Mouse (Mus musculus) forebrain, embryonic 14.5 days (tissue): ENCODE results near the gene Myrf. TPM values are rescaled to one million over a fixed set of nuclear protein-coding genes. Genes with fewer than 3 reads are reported as not detected.

Experiments used
- ATAC-seq: fragments of 200-750 bp; cut with Nextera tagmentation; 2 replicates; pipeline ENCODE4 v1.8.0; 2017; ENCODE audit warnings: mild to moderate bottlenecking, moderate library complexity
- DNase-seq: peaks from one replicate; pipeline ENCODE4 v3.0.0-alpha.2; 2015; ENCODE audit warnings: low spot score
- H3K27ac ChIP-seq: fragments of 300-500 bp; sonication (generic); 2 replicates; pipeline ENCODE4 v1.5.1; 2014; ENCODE audit warnings: low read depth, mild to moderate bottlenecking, control low read depth, low read length, moderate library complexity
- H3K27me3 ChIP-seq: fragments of 300-500 bp; sonication (generic); replicated peaks from 2 replicates; pipeline ENCODE4 v1.6.1; 2014; ENCODE audit warnings: low read length, control low read depth, mixed read lengths; ENCODE audit not compliant: control insufficient read depth, insufficient read depth
- H3K36me3 ChIP-seq: fragments of 300-500 bp; sonication (generic); 2 replicates; pipeline ENCODE4 v1.6.1; 2014; ENCODE audit warnings: low read length, control low read depth; ENCODE audit not compliant: control insufficient read depth, insufficient read depth
- H3K4me1 ChIP-seq: fragments of 300-500 bp; sonication (generic); 2 replicates; pipeline ENCODE4 v1.6.1; 2014; ENCODE audit warnings: antibody characterized with exemption, low read length, control low read depth; ENCODE audit not compliant: control insufficient read depth, insufficient read depth
- H3K4me2 ChIP-seq: fragments of 300-500 bp; sonication (generic); 2 replicates; pipeline ENCODE4 v1.6.1; 2014; ENCODE audit warnings: mild to moderate bottlenecking, control low read depth, low read length
- H3K4me3 ChIP-seq: fragments of 300-500 bp; sonication (generic); 2 replicates; pipeline ENCODE4 v1.5.1; 2014; ENCODE audit warnings: low read depth, low read length, control low read depth
- H3K9ac ChIP-seq: fragments of 300-500 bp; sonication (generic); 2 replicates; pipeline ENCODE4 v1.6.1; 2014; ENCODE audit warnings: mild to moderate bottlenecking, low read length, control low read depth, moderate library complexity
- H3K9me3 ChIP-seq: fragments of 300-500 bp; sonication (generic); replicated peaks from 2 replicates; pipeline ENCODE4 v1.6.1; 2016; ENCODE audit warnings: low read length, control low read depth, mixed read lengths; ENCODE audit not compliant: control insufficient read depth
- WGBS: fragments of 180-500 bp; shearing (Covaris S2); extraction: QIAGEN DNeasy Blood & Tissue Kit; methylation state at CpG from one replicate; pipeline ENCODE4 v1.1.7; 2014; 5-methylcytosine and 5-hydroxymethylcytosine counted together
- polyA plus RNA-seq: library from polyadenylated mRNA; unstranded; fragments of >200 nt; fragmentation: Nextera tagmentation; extraction: Ambion mirVana; gene quantifications from 2 replicates; pipeline ENCODE4 v1.2.1, GENCODE M21; 2014

The Myrf gene
- polyA plus RNA-seq, 1 experiment from 2014 or later = 0.20 TPM

GRCm38 (mm10) chr19:10238477-10238876, 2.1 kb downstream of the Myrf start:
- H3K4me1 ChIP-seq = peaks cover 5% of the 10 kb centered on the region
- H3K9ac ChIP-seq = no peak overlapping the region
- no peak overlapping the region for H3K4me3 ChIP-seq
- H3K27ac ChIP-seq = no peak overlapping the region
- H3K27me3 ChIP-seq = peaks cover 11% of the 10 kb centered on the region
- no peak overlapping the region for H3K4me2 ChIP-seq
- WGBS = 55% methylated on average over 3 of the region's 3 CpGs
- ATAC-seq = no peak
- H3K9me3 ChIP-seq = no peaks in the 10 kb centered on the region
- no peak for DNase-seq
- H3K36me3 ChIP-seq = no peaks in the 10 kb centered on the region

DNA sequence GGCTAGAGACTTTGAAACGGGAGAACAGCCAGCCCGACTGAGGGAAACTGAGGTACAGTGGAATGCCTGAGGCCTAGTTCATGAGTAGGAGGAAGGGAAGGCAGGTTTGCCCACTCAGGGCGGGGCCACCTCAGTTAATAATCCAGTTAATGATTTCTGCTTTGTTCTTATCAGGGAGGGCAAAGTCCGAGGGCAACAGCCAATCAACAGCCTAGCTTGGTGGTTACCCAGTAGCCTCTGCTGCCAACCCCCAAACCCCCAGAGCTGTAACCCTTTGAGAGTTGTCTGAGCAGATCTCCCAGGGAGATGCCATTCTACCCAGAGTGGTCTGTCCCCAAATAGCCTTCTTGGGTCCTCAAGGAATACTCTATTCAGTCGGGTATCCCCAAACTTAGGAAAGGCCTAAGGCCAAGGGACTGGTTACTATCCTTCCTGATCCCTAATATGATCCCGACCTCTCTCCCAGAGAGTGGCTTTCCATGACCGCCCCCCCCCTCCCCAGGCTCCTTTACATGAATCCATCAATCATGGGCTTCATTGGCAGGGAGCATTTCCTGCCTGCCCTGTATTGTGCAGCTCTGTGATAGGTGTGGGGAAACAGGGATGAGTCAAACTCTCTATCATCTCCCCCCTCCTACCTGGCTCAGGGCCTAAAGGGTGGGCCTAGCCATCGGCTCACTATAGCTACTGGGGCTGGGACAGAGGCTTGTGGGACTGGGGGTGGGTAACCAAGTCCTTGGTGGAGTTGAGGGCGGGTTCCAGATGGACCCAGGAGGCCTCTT, 4.6 kb downstream of the Myrf start:
- Histone ChIP-seq H3K4me2 (no peak overlapping the region), H3K4me1 (peaks cover 5% of the 10 kb centered on the region), H3K36me3 (no peaks in the 10 kb centered on the region), H3K9ac (no peak overlapping the region), H3K27me3 (peaks cover 11% of the 10 kb centered on the region), H3K9me3 (no peaks in the 10 kb centered on the region), H3K27ac (no peak overlapping the region), H3K4me3 (no peak overlapping the region)
- 81% methylated on average over 9 of the region's 9 CpGs for WGBS
- ATAC-seq (no peak), DNase-seq (no peak)

DNA sequence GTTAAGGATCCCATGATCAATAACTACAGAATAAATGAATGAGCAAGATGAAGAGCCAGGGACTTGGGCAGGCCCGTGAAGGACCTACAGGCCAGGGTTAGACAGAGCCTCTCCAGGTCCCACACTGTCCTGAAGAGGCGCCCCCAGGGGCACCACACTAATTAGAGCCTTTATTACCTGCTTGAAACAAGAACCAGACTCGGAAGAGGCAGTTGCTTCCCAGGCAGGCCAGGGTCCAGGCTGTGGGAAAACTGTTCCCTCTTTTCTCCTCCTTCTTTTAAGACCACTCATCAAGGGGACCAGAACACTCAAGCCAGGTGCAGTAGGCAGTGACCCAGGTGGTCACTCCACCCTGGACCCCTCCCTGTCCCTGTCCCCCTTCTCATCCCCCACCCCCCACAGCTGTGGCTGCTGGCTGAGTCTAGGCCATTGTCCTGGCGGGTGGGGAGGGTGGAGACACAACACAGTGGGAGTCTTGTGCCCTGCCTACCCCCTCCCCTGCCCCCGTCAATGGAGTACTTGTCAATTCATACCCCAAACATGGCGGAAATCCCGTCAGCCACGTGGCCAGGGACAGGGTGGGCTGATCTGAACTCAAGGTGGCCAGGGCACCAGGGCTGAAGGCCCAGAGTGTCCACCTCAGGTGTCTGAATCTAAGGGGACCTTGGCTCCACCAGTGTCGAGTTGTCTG, 8.1 kb downstream of the Myrf start:
- no peak overlapping the region for H3K9ac ChIP-seq
- no peak overlapping the region for H3K4me2 ChIP-seq
- WGBS = 21% methylated on average over 9 of the region's 9 CpGs
- H3K9me3 ChIP-seq = no peaks in the 10 kb centered on the region
- ATAC-seq (no peak), DNase-seq (no peak)
- no peaks in the 10 kb centered on the region for H3K36me3 ChIP-seq
- no peaks in the 10 kb centered on the region for H3K4me1 ChIP-seq
- H3K27me3 ChIP-seq = no peaks in the 10 kb centered on the region
- H3K27ac ChIP-seq = no peak overlapping the region
- H3K4me3 ChIP-seq = no peak overlapping the region

GRCm38 (mm10) chr19:10231871-10232270, 8.7 kb downstream of the Myrf start:
- 18% methylated on average over 5 of the region's 5 CpGs for WGBS

GRCm38 (mm10) chr19:10231016-10231415, 9.5 kb downstream of the Myrf start:
- Histone ChIP-seq H3K27me3 (no peaks in the 10 kb centered on the region), H3K4me2 (no peak overlapping the region), H3K4me1 (no peaks in the 10 kb centered on the region), H3K4me3 (no peak overlapping the region), H3K9ac (no peak overlapping the region), H3K9me3 (no peaks in the 10 kb centered on the region), H3K27ac (no peak overlapping the region), H3K36me3 (no peaks in the 10 kb centered on the region)
- ATAC-seq (no peak), DNase-seq (no peak)
- 15% methylated on average over 7 of the region's 7 CpGs for WGBS

More at GRCm38 (mm10) chr19:10231871-10232270, 8.7 kb downstream of the Myrf start:
- no peak overlapping the region for H3K4me2 ChIP-seq
- DNase-seq = no peak
- no peak for ATAC-seq
- no peaks in the 10 kb centered on the region for H3K36me3 ChIP-seq
- no peaks in the 10 kb centered on the region for H3K4me1 ChIP-seq
- H3K9me3 ChIP-seq = no peaks in the 10 kb centered on the region
- no peak overlapping the region for H3K4me3 ChIP-seq
- H3K27me3 ChIP-seq = no peaks in the 10 kb centered on the region
- no peak overlapping the region for H3K9ac ChIP-seq
- no peak overlapping the region for H3K27ac ChIP-seq

DNA sequence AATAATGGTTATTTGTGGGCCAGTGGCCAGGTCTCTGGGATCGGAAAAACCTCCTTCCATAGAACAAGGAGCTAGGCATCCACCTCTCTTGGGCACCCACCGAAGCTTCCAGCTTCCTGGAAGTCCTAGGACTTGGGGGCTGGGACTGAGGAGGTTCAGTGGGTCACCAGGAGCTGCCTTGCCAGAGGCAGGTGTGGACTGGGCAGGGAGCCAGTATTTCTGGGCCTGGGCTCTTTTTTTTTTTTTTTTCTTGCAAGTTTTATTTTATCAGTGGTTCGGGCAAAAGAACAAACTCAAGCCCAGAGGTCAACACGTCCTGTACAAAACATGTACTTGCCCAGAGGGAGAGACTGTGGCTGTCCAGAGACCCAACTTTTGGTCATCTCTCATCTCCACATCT, 14.8 kb downstream of the Myrf start:
- 80% methylated on average over 4 of the region's 4 CpGs for WGBS
- H3K4me2 ChIP-seq = no peak overlapping the region
- no peak for ATAC-seq

DNA sequence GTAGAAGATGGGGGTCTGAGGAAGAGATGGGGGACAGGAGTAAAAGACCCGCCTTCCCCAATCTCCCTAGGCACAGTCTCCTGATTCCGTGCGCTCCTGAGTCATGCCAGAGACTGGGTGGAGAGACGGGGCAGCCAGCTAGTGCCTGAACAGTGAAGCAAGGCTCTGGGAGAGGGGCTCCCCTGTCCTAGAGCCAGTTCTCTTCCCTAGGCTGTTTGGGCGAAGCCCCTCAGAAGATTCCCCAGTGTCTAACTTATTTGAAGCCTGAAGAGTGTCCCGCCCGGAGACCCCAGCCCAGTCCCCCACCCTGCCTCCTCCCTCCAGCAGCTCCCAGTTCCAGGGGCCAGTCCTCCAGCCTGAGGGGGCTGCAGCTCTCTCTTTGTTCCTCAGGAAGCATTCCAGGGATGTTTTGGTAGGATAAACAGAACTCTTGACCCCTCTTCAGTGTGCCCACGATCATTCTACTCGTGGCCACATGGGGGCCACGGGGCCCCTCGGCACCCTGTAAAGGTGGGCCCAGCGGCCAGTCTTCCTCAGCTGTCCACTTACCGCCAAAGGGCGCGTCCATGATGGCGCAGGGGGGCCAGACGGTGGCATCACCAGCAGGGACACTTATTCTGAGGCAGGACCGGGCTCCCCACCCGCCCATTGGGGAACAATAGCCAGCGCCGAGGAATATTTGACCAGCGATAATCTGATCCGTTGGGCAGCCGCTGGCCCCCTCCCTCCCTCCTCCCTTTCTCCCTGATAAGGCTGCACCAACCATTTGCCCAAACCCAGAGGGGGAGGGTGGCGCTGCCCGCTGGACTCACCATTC, 15.7 kb downstream of the Myrf start:
- Histone ChIP-seq H3K4me2 (0 out of 2 replicates have a peak overlapping the region, but pooled peaks have one; percentile 7), H3K36me3 (no peaks in the 10 kb centered on the region), H3K9ac (no peak overlapping the region), H3K4me1 (no peaks in the 10 kb centered on the region), H3K27ac (no peak overlapping the region), H3K27me3 (no peaks in the 10 kb centered on the region), H3K9me3 (no peaks in the 10 kb centered on the region), H3K4me3 (no peak overlapping the region)
- WGBS = 37% methylated on average over 26 of the region's 26 CpGs
- DNase-seq = no peak
- ATAC-seq = peak; percentile 23; the same call in 1 of the 2 replicates

More for the DNA sequence above, 14.8 kb downstream of the Myrf start:
- no peaks in the 10 kb centered on the region for H3K4me1 ChIP-seq
- no peak overlapping the region for H3K27ac ChIP-seq
- DNase-seq = no peak
- H3K9ac ChIP-seq = no peak overlapping the region
- no peak overlapping the region for H3K4me3 ChIP-seq
- no peaks in the 10 kb centered on the region for H3K9me3 ChIP-seq
- H3K27me3 ChIP-seq = no peaks in the 10 kb centered on the region
- H3K36me3 ChIP-seq = no peaks in the 10 kb centered on the region

GRCm38 (mm10) chr19:10223561-10223960, 17.0 kb downstream of the Myrf start:
- Histone ChIP-seq H3K27me3 (no peaks in the 10 kb centered on the region), H3K9me3 (no peaks in the 10 kb centered on the region), H3K27ac (no peak overlapping the region), H3K4me3 (no peak overlapping the region), H3K9ac (no peak overlapping the region), H3K4me2 (no peak overlapping the region), H3K4me1 (no peaks in the 10 kb centered on the region), H3K36me3 (no peaks in the 10 kb centered on the region)
- WGBS = 70% methylated on average over 3 of the region's 4 CpGs
- DNase-seq (no peak), ATAC-seq (no peak)
